Mouse (Mus musculus): ENCODE measurements at regions not wholly inside any gene's neighbourhood (a gene's known extent, or its start where the extent isn't known, plus 50 kb on each side); places are given as distances from the start of the nearest gene placed in this dataset.

DNA sequence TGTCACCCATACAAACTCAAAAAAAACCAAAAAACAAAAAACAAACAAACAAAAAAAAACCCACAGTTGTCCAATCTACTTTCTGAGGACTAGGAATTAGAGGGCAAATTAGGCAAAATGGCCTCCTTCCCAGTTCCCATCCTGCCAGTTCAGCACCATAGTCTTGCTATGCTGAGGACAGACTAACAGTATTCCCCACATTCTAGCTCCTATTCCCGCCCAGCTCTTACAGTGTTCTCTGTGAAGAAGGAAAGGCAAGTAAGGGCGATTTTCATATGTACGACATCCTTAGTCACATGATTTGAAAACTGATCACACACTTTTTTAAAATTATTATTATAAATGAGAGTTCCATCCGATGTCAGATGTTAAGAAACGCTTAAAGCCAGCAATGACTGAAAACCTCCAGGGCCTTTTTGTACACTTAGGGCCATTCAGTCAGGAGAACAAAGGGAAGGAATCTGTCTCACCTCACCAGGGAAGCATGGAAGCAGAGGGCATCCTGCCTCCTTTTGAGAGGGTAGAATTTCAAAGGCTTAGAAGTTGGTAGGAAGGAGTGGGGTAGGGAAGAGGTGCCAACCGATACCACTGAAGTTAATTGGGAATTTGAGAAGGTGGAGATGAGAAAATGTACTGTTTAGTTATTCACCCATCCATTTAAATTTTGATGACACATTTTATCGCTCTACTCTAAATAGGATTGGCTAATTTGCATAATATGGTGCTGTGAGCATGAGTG is 70.1 kb upstream of the Lrig3 start:
- no peaks in the 10 kb centered on the region for H3K4me1 ChIP-seq (ENCODE audit: control insufficient read depth, insufficient read depth, low read length)
- TF ChIP-seq CTCF (IDR thresholded peaks at IDR 0.05; ENCODE audit: extremely low read depth, insufficient read depth, low read length), result no peak
- no peak for TF ChIP-seq POLR2A (IDR thresholded peaks at IDR 0.05; ENCODE audit: extremely low read depth, insufficient read depth, low read length)
- no peak overlapping the region for H3K4me3 ChIP-seq (ENCODE audit: insufficient read depth, low read length)
- H3K27ac ChIP-seq (ENCODE audit: insufficient read depth, low read length), result no peak overlapping the region

DNA sequence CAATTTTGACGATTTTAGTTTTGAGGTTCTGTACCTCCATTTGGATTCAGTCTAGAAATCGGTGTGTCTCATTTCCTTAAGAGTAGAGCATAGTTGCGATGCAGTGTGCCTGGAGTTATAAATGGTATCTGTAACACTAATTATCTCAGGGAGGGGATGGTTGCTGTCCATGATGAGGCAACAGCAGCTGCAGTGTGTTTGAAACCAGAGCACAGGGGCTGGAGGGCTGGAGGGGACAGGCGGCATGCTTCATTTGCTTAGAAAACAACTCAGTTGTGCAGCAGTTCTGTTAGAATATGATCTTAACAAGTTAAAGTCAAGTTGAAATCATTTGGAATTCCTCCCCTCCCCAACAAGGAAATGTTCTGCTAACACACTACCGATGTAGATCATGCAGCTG is 69.3 kb upstream of the Lrig3 start:
- Histone ChIP-seq H3K4me3 (ENCODE audit: insufficient read depth, low read length) (no peak overlapping the region), H3K4me1 (ENCODE audit: control insufficient read depth, insufficient read depth, low read length) (no peaks in the 10 kb centered on the region), H3K27ac (ENCODE audit: insufficient read depth, low read length) (no peak overlapping the region)
- no peak for TF ChIP-seq CTCF (IDR thresholded peaks at IDR 0.05; ENCODE audit: extremely low read depth, insufficient read depth, low read length)
- TF ChIP-seq POLR2A (IDR thresholded peaks at IDR 0.05; ENCODE audit: extremely low read depth, insufficient read depth, low read length), result no peak

DNA sequence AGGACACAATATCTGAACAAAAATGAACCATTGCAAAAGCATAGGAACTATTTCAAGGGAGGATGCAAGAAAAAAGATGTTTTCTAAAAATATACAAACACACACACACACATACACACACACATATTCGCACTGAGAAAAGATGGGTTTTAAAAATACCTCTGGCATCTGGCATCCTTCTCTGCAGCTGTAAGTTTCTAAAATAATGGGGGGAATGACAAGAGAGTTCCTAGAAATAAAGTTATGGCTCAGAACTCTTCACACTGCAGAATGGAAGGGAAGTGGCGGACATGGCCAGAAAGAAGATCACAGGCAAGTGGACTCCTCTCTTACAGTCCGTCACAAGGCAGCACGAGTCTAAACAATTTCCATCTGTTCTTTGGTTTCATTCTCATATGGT is 66.5 kb upstream of the Lrig3 start:
- Histone ChIP-seq H3K4me1 (ENCODE audit: control insufficient read depth, insufficient read depth, low read length) (no peaks in the 10 kb centered on the region), H3K27ac (ENCODE audit: insufficient read depth, low read length) (no peak overlapping the region), H3K4me3 (ENCODE audit: insufficient read depth, low read length) (no peak overlapping the region)
- TF ChIP-seq POLR2A (IDR thresholded peaks at IDR 0.05; ENCODE audit: extremely low read depth, insufficient read depth, low read length), result no peak

- H3K27ac ChIP-seq (ENCODE audit: insufficient read depth, low read length), result no peak overlapping the region
- TF ChIP-seq POLR2A (IDR thresholded peaks at IDR 0.05; ENCODE audit: extremely low read depth, insufficient read depth, low read length) (no peak), CTCF (IDR thresholded peaks at IDR 0.05; ENCODE audit: extremely low read depth, insufficient read depth, low read length) (no peak)
- no peaks in the 10 kb centered on the region for H3K4me1 ChIP-seq (ENCODE audit: control insufficient read depth, insufficient read depth, low read length)
- H3K4me3 ChIP-seq (ENCODE audit: insufficient read depth, low read length), result no peak overlapping the region
These were observed 65.4 kb upstream of the Lrig3 start for GRCm38 (mm10) chr10:125900562-125900961.

DNA sequence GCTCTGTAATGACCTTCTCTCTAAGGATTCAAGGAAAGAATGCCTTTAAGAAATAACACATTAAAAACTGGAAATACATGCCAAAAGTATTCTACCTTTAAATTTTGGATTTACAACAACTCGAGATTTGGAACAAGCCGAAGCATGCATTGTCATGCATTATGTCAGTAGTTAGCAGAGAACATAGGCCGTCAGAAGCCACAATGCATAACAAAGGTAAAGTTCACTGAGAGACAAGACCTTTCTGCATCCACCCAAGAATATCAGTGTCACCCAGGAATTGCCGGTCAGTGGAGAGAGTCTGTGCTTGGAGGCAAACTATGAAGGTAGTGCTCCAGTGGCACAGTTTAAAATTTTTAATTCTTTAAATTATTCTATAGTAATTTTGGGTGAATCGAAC is 63.3 kb upstream of the Lrig3 start:
- H3K4me3 ChIP-seq (ENCODE audit: insufficient read depth, low read length), result no peak overlapping the region
- no peaks in the 10 kb centered on the region for H3K4me1 ChIP-seq (ENCODE audit: control insufficient read depth, insufficient read depth, low read length)
- no peak for TF ChIP-seq CTCF (IDR thresholded peaks at IDR 0.05; ENCODE audit: extremely low read depth, insufficient read depth, low read length)
- no peak for TF ChIP-seq POLR2A (IDR thresholded peaks at IDR 0.05; ENCODE audit: extremely low read depth, insufficient read depth, low read length)
- no peak overlapping the region for H3K27ac ChIP-seq (ENCODE audit: insufficient read depth, low read length)

- no peak overlapping the region for H3K4me3 ChIP-seq (ENCODE audit: insufficient read depth, low read length)
- H3K4me1 ChIP-seq (ENCODE audit: control insufficient read depth, insufficient read depth, low read length), result no peaks in the 10 kb centered on the region
- no peak for TF ChIP-seq POLR2A (IDR thresholded peaks at IDR 0.05; ENCODE audit: extremely low read depth, insufficient read depth, low read length)
- TF ChIP-seq CTCF (IDR thresholded peaks at IDR 0.05; ENCODE audit: extremely low read depth, insufficient read depth, low read length), result no peak
- H3K27ac ChIP-seq (ENCODE audit: insufficient read depth, low read length), result no peak overlapping the region
These were observed 53.8 kb upstream of the Lrig3 start for GRCm38 (mm10) chr10:125912207-125912606.

All from cortical plate, adult 2 months (tissue).